Mouse (Mus musculus) Patski (cell line): Measurements from ENCODE around the gene Wnt1. TPM values are rescaled to one million over a fixed set of nuclear protein-coding genes. Genes with fewer than 3 reads are reported as not detected.
A peak's percentile ranks its signal among the peaks of the same experiment; 100 is the strongest.

Source experiments
- ATAC-seq: fragments of 100-300 bp; one replicate; pipeline ENCODE4 v1.8.0; 2021
- CTCF ChIA-PET: fragments of 350-600 bp; sonication (Branson Sonifier 250); formaldehyde crosslinking; loops from one replicate; lab custom pipeline; 2022; ENCODE audit warnings: inconsistent platforms; lab: Charles Lee
- POLR2A ChIA-PET: fragments of 350-600 bp; sonication (Branson Sonifier 250); formaldehyde crosslinking; loops from one replicate; lab custom pipeline; 2022; ENCODE audit warnings: antibody characterized with exemption, inconsistent platforms; lab: Charles Lee
- DNase-seq: peaks from one replicate; pipeline ENCODE4 v3.0.0-alpha.2; 2011; ENCODE audit warnings: low read depth, low spot score
- H3K27me3 ChIP-seq: fragments of 371-371 bp; one replicate; pipeline ENCODE4 v1.5.1; 2021
- CTCF ChIP-seq: fragments of 100-300 bp; IDR thresholded peaks from one replicate; pipeline ENCODE4 v1.5.1; 2021
- in situ Hi-C: fragments of 300-500 bp; cut with MboI; formaldehyde crosslinking; loops from 3 replicates; pipeline ENCODE4 v1.11.1; 2018; ENCODE audit warnings: low pct_unique_long_range_greater_than_20kb, mixed read lengths
- polyA plus RNA-seq: library from polyadenylated mRNA; unstranded; gene quantifications from one replicate; pipeline ENCODE4 v1.2.3, GENCODE M21; 2021

Wnt1 gene
- polyA plus RNA-seq, 1 experiment from 2014 or later = not detected

DNA sequence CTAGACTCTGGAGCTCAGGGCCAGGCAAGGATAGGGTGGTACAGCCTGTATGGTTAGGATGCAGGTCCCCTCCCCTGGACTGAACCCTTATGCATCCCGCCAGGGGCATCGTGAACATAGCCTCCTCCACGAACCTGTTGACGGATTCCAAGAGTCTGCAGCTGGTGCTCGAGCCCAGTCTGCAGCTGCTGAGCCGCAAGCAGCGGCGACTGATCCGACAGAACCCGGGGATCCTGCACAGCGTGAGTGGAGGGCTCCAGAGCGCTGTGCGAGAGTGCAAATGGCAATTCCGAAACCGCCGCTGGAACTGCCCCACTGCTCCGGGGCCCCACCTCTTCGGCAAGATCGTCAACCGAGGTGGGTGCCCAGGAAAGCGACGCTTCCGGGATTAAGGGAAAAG, 1.1 kb downstream of the Wnt1 start:
- peaks cover 41% of the 10 kb centered on the region for H3K27me3 ChIP-seq
- in situ Hi-C loops = no loop called here
- DNase-seq = no peak
- ChIA-PET POLR2A (interaction anchor here (0.9 to 1.2 kb wide), 3 partner anchors 18 to 28 kb away, joined by 3 to 4 read pairs (median 3); partner anchors contain the start of gene Arf3), CTCF (interaction anchor here (1.1 to 3.1 kb wide), 2 partner anchors 9 to 77 kb away, joined by 3 to 9 read pairs; no protein-coding TSS in a partner anchor)
- ATAC-seq = no peak
- no peak for TF ChIP-seq CTCF

DNA sequence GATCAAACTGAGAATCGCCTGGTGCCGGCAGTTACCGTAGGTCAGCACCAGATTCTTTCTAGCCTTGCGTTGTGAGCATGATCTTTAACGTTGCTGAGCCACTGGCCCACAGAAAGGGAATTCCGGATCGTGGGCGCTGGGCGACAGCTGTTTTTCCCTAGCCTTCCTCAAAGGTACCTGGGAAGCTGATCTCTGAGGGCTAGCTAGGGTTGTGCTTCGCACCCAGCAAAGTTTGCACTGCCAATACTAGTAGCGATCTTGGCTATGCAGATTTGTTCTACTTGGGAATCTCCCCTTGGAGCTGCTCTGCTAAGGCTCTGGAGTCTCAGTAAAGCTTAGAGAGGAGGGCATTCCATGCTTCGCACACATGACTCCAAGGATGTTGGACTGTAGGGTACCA, 1.6 kb downstream of the Wnt1 start:
- peaks cover 41% of the 10 kb centered on the region for H3K27me3 ChIP-seq
- no peak for TF ChIP-seq CTCF
- ATAC-seq (no peak), DNase-seq (no peak)
- CTCF ChIA-PET = interaction anchor here (3.1 kb wide), 1 partner anchor 8 kb away, joined by 9 read pairs; no protein-coding TSS in a partner anchor
- in situ Hi-C loops = no loop called here
- POLR2A ChIA-PET = interaction anchor here (1.2 kb wide), 2 partner anchors 18 to 23 kb away, joined by 3 read pairs; no protein-coding TSS in a partner anchor

DNA sequence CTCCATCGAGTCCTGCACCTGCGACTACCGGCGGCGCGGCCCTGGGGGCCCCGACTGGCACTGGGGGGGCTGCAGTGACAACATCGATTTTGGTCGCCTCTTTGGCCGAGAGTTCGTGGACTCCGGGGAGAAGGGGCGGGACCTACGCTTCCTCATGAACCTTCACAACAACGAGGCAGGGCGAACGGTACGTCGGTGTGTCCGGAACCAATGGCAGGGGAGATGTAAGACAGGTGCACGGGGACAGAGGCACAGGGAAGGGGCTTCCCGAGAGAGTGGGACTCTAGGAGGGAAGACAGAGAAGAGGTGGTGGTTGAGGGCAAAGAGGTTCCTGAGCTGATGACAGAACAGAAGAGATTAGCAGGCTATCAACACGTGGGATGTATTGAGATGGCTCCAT, 2.1 kb downstream of the Wnt1 start:
- ATAC-seq (no peak), DNase-seq (no peak)
- in situ Hi-C loops = no loop called here
- ChIA-PET CTCF (no interaction called here), POLR2A (interaction anchor here (1.2 kb wide), 2 partner anchors 19 to 24 kb away, joined by 3 read pairs; no protein-coding TSS in a partner anchor)
- peaks cover 41% of the 10 kb centered on the region for H3K27me3 ChIP-seq
- TF ChIP-seq CTCF = no peak

DNA sequence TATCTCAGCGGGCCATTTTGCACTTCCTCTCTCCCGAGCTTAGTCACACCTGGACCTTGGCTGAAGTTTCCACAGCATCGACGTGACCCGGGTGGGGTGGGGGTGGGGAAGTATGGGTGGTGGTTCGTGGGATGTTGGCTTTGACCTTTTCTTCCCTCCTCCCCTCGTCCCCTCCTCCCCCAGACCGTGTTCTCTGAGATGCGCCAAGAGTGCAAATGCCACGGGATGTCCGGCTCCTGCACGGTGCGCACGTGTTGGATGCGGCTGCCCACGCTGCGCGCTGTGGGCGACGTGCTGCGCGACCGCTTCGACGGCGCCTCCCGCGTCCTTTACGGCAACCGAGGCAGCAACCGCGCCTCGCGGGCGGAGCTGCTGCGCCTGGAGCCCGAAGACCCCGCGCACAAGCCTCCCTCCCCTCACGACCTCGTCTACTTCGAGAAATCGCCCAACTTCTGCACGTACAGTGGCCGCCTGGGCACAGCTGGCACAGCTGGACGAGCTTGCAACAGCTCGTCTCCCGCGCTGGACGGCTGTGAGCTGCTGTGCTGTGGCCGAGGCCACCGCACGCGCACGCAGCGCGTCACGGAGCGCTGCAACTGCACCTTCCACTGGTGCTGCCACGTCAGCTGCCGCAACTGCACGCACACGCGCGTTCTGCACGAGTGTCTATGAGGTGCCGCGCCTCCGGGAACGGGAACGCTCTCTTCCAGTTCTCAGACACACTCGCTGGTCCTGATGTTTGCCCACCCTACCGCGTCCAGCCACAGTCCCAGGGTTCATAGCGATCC, 2.8 kb downstream of the Wnt1 start:
- in situ Hi-C loops = no loop called here
- ATAC-seq (no peak), DNase-seq (no peak)
- peaks cover 41% of the 10 kb centered on the region for H3K27me3 ChIP-seq
- TF ChIP-seq CTCF = no peak
- ChIA-PET POLR2A (interaction anchor here (1.2 kb wide), 1 partner anchor 20 kb away, joined by 3 read pairs; no protein-coding TSS in a partner anchor), CTCF (interaction anchor here (1.8 kb wide), 1 partner anchor 10 kb away, joined by 4 read pairs; no protein-coding TSS in a partner anchor)

DNA sequence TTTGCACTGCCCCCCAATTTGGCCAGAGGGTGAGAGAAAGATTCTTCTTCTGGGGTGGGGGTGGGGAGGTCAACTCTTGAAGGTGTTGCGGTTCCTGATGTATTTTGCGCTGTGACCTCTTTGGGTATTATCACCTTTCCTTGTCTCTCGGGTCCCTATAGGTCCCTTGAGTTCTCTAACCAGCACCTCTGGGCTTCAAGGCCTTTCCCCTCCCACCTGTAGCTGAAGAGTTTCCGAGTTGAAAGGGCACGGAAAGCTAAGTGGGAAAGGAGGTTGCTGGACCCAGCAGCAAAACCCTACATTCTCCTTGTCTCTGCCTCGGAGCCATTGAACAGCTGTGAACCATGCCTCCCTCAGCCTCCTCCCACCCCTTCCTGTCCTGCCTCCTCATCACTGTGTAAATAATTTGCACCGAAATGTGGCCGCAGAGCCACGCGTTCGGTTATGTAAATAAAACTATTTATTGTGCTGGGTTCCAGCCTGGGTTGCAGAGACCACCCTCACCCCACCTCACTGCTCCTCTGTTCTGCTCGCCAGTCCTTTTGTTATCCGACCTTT, 3.6 kb downstream of the Wnt1 start:
- in situ Hi-C loops = no loop called here
- DNase-seq = no peak
- POLR2A ChIA-PET = no interaction called here
- TF ChIP-seq CTCF = no peak
- peaks cover 49% of the 10 kb centered on the region for H3K27me3 ChIP-seq
- no peak for ATAC-seq
- CTCF ChIA-PET = interaction anchor here (0.6 to 1.8 kb wide), 4 partner anchors 10 to 129 kb away, joined by 3 to 4 read pairs (median 4); no protein-coding TSS in a partner anchor

DNA sequence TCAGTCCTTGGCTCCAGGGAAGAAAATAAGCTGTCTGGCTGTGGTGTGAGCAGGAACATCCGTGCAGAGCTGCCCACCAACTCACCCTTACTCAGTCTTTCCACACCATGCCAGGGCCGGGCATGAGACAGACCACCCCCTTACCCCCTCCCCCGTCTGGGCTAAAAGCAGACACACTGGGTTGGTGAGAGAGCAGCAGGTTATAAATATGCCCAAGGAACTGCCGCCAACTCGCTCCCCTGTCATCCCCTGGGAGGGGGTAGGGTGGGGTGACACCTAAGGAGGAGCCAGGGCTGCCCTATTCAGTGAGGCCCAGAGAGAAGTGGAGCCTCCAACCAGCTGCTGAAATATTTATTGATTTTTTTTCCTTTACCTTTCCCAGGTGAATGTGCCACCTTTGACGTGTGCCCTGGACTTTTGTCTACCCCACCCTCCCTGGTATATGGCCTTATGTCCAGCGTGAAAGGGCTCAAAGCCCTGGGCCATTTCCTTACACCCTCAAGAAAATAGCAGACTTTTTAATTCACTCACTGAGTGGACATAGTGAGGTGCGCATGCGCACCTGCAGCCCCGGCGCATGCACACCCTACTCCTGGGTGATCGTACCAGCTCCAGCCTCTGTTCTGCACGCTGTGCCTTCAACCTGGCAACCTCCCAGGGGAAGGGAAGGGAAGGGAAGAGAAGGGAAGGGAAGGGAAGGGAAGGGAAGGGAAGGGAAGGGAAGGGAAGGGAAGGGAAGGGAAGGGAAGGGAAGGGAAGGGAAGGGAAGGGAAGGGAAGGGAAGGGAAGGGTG, 7.3 kb downstream of the Wnt1 start:
- in situ Hi-C loops = loop anchor here (5.0 kb wide), 1 partner anchor 225 kb away; the partner anchor contains the start of genes 4930415O20Rik and Ccnt1
- ATAC-seq (no peak), DNase-seq (no peak)
- ChIA-PET POLR2A (no interaction called here), CTCF (no interaction called here)
- TF ChIP-seq CTCF = no peak
- H3K27me3 ChIP-seq = peaks cover 33% of the 10 kb centered on the region

DNA sequence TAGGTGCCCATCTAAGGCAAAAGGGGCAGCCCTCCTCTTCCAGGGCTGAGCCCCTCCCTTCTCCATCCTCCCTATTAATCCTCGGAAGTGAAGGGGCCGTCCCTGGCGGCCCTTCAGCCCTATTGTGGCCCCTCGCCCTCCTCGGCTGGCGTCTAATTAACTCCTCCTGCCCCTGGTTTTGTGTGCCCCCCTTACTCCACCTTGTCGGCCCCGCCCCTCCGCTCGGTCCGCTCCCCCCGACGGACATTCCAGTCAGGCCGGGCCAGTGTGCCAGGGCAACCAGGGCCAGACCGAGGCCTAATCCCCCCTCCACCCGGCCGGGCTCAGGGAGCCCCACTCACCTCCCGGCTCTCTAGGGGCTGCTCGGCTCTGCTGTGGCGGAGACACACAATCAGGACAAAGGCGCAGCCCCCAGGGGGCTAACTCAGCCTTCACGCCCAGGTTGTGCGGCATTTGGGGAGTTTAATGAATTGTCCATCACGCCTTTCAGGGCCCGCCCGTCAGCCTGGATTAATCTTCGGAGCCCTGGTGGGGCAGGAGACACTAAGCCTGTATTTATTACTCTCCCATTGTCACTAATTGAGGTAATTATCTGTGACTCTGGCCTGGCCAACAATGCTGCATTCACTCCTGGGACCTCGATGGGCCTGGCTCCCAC, 8.3 kb downstream of the Wnt1 start:
- POLR2A ChIA-PET = no interaction called here
- TF ChIP-seq CTCF = no peak
- no peak for DNase-seq
- in situ Hi-C loops = loop anchor here (5.0 kb wide), 1 partner anchor 226 kb away; the partner anchor contains the start of genes 4930415O20Rik and Ccnt1
- CTCF ChIA-PET = interaction anchor here (2.3 kb wide), 1 partner anchor 8 kb away, joined by 9 read pairs; the partner anchor contains the start of gene Wnt1
- ATAC-seq = no peak
- peaks cover 26% of the 10 kb centered on the region for H3K27me3 ChIP-seq

DNA sequence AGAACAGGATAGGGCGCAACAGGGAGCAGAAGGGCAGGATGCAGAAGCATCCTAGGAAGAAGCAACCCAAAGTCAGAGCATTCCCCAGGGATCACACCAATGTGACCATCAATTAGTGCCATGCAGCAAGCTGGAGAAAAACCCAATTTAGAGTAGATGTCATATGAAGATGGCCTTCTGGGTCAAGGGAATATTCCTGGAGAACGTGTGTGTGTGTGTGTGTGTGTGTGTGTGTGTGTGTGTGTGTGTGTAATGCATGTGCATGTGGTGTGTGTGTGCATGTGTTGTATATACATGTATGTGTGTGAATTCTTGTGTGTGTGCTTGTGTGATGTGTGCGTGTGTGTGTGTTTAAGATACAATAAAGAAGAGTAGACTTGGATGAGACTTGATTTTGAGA, 9.2 kb downstream of the Wnt1 start:
- DNase-seq (no peak), ATAC-seq (no peak)
- in situ Hi-C loops = loop anchor here (5.0 kb wide), 1 partner anchor 227 kb away; the partner anchor contains the start of genes 4930415O20Rik and Ccnt1
- CTCF ChIA-PET = interaction anchor here (1.1 to 2.3 kb wide), 4 partner anchors 9 to 85 kb away, joined by 4 to 9 read pairs (median 6); partner anchors contain the start of gene Wnt1
- no peak for TF ChIP-seq CTCF
- POLR2A ChIA-PET = no interaction called here
- peaks cover 17% of the 10 kb centered on the region for H3K27me3 ChIP-seq

DNA sequence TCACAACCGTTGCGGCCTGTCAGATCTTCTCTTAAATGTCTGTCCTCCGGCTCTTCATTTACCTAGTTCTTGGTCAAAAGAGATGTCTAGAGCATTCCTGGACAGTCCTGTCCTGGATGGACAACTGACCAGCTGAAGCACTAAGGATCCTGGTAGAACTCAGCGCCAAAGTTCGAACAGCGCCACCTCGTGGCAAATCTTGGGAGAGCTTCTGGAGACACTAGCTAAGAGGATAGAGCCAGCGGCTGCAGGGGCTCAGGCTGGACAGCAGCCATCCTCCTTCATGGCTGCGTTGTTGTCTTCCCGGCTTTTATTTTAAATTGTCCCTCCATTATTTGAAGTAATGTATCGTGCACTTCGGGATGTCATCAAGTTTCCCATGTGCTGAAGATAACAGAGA, 9.7 kb downstream of the Wnt1 start:
- ChIA-PET CTCF (interaction anchor here (0.7 to 2.3 kb wide), 7 partner anchors 10 to 139 kb away, joined by 3 to 9 read pairs (median 4); partner anchors contain the start of gene Wnt1), POLR2A (no interaction called here)
- H3K27me3 ChIP-seq = peaks cover 17% of the 10 kb centered on the region
- in situ Hi-C loops = loop anchor here (5.0 kb wide), 1 partner anchor 227 kb away; the partner anchor contains the start of genes 4930415O20Rik and Ccnt1
- ATAC-seq (no peak), DNase-seq (peak; percentile 17)
- TF ChIP-seq CTCF = no peak
